Mouse (Mus musculus): ENCODE measurements around the gene Med21.

The Med21 gene

GRCm38 (mm10) chr6:146642276-146643183 lies at the start of gene Med21, which contains the start of gene Tm7sf3:
Gene Med21, plus strand, starts transcription at chr6:146642547.
Gene Tm7sf3, minus strand, starts transcription at chr6:146642824.
- DNase-seq (ENCODE audit: extremely low spot score, low read depth, low spot score): peak; percentile 91

- DNase-seq (ENCODE audit: extremely low spot score, low read depth, low spot score): no peak
These were observed 39.7 kb upstream of the Med21 start for GRCm38 (mm10) chr6:146602601-146603000.

- no peak for DNase-seq (ENCODE audit: extremely low spot score, low read depth, low spot score)
These were observed 38.7 kb upstream of the Med21 start for GRCm38 (mm10) chr6:146603651-146604050.

GRCm38 (mm10) chr6:146611385-146611784 lies 31.0 kb upstream of the Med21 start:
- DNase-seq (ENCODE audit: extremely low spot score, low read depth, low spot score): no peak

- DNase-seq (ENCODE audit: extremely low spot score, low read depth, low spot score): no peak
These were observed 30.4 kb upstream of the Med21 start for GRCm38 (mm10) chr6:146611897-146612296.

- no peak for DNase-seq (ENCODE audit: extremely low spot score, low read depth, low spot score)
These were observed 29.6 kb upstream of the Med21 start for GRCm38 (mm10) chr6:146612736-146613135.

GRCm38 (mm10) chr6:146613907-146614306 lies 28.4 kb upstream of the Med21 start:
- no peak for DNase-seq (ENCODE audit: extremely low spot score, low read depth, low spot score)

GRCm38 (mm10) chr6:146614541-146614940 lies 27.8 kb upstream of the Med21 start:
- DNase-seq (ENCODE audit: extremely low spot score, low read depth, low spot score): no peak

- no peak for DNase-seq (ENCODE audit: extremely low spot score, low read depth, low spot score)
These were observed 26.5 kb upstream of the Med21 start for GRCm38 (mm10) chr6:146615891-146616290.

GRCm38 (mm10) chr6:146616670-146617069 lies 25.7 kb upstream of the Med21 start:
- DNase-seq (ENCODE audit: extremely low spot score, low read depth, low spot score): no peak

- no peak for DNase-seq (ENCODE audit: extremely low spot score, low read depth, low spot score)
These were observed 14.2 kb upstream of the Med21 start for GRCm38 (mm10) chr6:146628123-146628522.

GRCm38 (mm10) chr6:146629781-146630756 lies 12.3 kb upstream of the Med21 start:
- DNase-seq (ENCODE audit: extremely low spot score, low read depth, low spot score): no peak

- DNase-seq (ENCODE audit: extremely low spot score, low read depth, low spot score): no peak
These were observed 11.4 kb upstream of the Med21 start for GRCm38 (mm10) chr6:146630961-146631360.

GRCm38 (mm10) chr6:146631847-146632246 lies 10.5 kb upstream of the Med21 start:
- DNase-seq (ENCODE audit: extremely low spot score, low read depth, low spot score): no peak

GRCm38 (mm10) chr6:146632403-146632802 lies 9.9 kb upstream of the Med21 start:
- DNase-seq (ENCODE audit: extremely low spot score, low read depth, low spot score): no peak

GRCm38 (mm10) chr6:146633097-146633496 lies 9.2 kb upstream of the Med21 start:
- DNase-seq (ENCODE audit: extremely low spot score, low read depth, low spot score): no peak

- peak; percentile 26 for DNase-seq (ENCODE audit: extremely low spot score, low read depth, low spot score)
These were observed 8.7 kb upstream of the Med21 start for GRCm38 (mm10) chr6:146633629-146634014.

- peak; percentile 22 for DNase-seq (ENCODE audit: extremely low spot score, low read depth, low spot score)
These were observed 8.2 kb upstream of the Med21 start for GRCm38 (mm10) chr6:146634015-146634722.

- DNase-seq (ENCODE audit: extremely low spot score, low read depth, low spot score): no peak
These were observed 7.4 kb upstream of the Med21 start for GRCm38 (mm10) chr6:146634759-146635606.

GRCm38 (mm10) chr6:146636482-146636881 lies 5.9 kb upstream of the Med21 start:
- no peak for DNase-seq (ENCODE audit: extremely low spot score, low read depth, low spot score)

Measured in hindlimb bud, embryonic 11.5 days (tissue).